24 mouse cellular contexts compared by ENCODE assay signal in the genomic region with DNA sequence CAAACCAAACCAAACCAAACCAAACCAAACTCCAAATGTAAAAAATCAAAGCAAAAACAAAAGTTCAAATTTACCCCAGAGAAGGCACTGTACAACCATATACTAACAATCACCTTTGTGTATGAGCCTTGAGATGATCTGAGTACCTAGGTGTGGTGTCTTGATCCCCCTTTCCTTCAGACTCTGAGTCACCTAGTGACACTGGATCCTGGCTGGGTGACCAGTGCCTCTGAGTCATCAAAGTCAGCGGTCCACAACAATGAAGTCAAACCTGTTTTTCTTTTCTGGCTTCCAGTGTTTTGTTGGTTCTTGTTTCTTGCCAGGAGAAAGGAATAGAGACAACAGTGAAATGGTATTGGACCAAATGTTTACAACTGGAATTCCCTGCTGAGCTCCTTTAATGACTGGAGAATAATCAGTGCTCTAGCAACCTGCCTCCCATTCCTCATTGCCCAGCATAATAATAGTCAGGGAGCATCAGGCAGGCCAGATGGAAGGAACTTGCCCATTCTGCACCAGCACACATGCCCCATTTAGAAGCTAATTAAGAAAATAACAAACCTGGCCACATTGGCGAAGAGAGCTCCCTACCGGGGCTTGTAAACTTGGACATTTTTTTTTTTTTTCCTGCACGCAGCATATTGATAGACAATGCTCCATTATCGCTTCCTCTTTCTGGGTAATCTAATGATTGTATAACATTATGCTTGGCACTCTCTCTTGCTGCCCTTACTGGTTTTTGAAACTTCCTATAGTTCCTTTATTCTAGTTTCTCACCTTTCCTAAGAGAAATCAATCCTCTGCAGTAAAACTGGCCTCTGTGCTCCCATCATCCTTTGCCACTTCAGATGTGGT. TPM values are rescaled to one million over a fixed set of nuclear protein-coding genes. Genes with fewer than 3 reads are reported as not detected.
DNase-seq lines count a peak whose midpoint lies in the region; ATAC-seq and TF ChIP-seq lines count a peak whose summit lies in the region.
"Had no signal": no experiment of that assay in that cellular context is flagged by ENCODE, and none has a peak within 500 bp of the region (broad histone marks: within the 10 kb centered on the region; RNA-seq: fewer than 3 reads in every experiment).

No protein-coding gene starts in this region.

- H3K4me3 ChIP-seq in lung, postnatal 0 days (ENCODE audit: low read depth, low read length), result no peak overlapping the region
- no peak overlapping the region for H3K4me3 ChIP-seq in cerebellum, adult 2 months (replicated peaks; ENCODE audit: insufficient read depth, low read depth, low read length)
- H3K4me3 ChIP-seq in neural tube, embryonic 14.5 days (ENCODE audit: low read depth, low read length), result no peak overlapping the region
- H3K4me3 ChIP-seq: embryonic facial prominence, embryonic 15.5 days; intestine, embryonic 15.5 days; limb, embryonic 13.5 days; midbrain, embryonic 12.5 days had no signal

- peak; percentile 91 for ATAC-seq in cerebellum, adult (ENCODE audit: insufficient number of reproducible peaks, low FRiP score, low TSS enrichment)
- ATAC-seq in lung, postnatal 0 days, result no peak
- ATAC-seq in neural tube, embryonic 14.5 days (ENCODE audit: low read depth), result peak; percentile 72; the same call in 1 of the 2 replicates
- ATAC-seq: intestine, embryonic 15.5 days had no signal

- H3K27me3 ChIP-seq in lung, postnatal 0 days (replicated peaks; ENCODE audit: insufficient read depth, low read length), result no peaks in the 10 kb centered on the region
- no peaks in the 10 kb centered on the region for H3K27me3 ChIP-seq in cerebellum, adult 2 months (ENCODE audit: control insufficient read depth, insufficient read depth, low read length)
- H3K27me3 ChIP-seq in neural tube, embryonic 14.5 days (ENCODE audit: control insufficient read depth, insufficient read depth, low read length), result no peaks in the 10 kb centered on the region
- H3K27me3 ChIP-seq: embryonic facial prominence, embryonic 15.5 days; intestine, embryonic 15.5 days; limb, embryonic 13.5 days; midbrain, embryonic 12.5 days had no signal

- WGBS in lung, postnatal 0 days, result 73% methylated on average over 5 of the region's 5 CpGs
- WGBS in cerebellum, adult 2 months, result 13% methylated on average over 5 of the region's 5 CpGs
- WGBS in neural tube, embryonic 14.5 days, result 48% methylated on average over 5 of the region's 5 CpGs

- H3K27ac ChIP-seq in lung, postnatal 0 days (ENCODE audit: low read length), result no peak overlapping the region
- peak overlapping the region; percentile 81 for H3K27ac ChIP-seq in cerebellum, adult 2 months (ENCODE audit: insufficient read depth, low read length)
- H3K27ac ChIP-seq in neural tube, embryonic 14.5 days (ENCODE audit: low read depth, low read length), result no peak overlapping the region
- H3K27ac ChIP-seq: embryonic facial prominence, embryonic 15.5 days; intestine, embryonic 15.5 days; limb, embryonic 13.5 days; midbrain, embryonic 12.5 days had no signal

- no peak overlapping the region for H3K4me2 ChIP-seq in lung, postnatal 0 days (replicated peaks; ENCODE audit: low read depth, low read length)
- no peak overlapping the region for H3K4me2 ChIP-seq in neural tube, embryonic 14.5 days (ENCODE audit: low read depth, low read length)
- H3K4me2 ChIP-seq: embryonic facial prominence, embryonic 15.5 days; intestine, embryonic 15.5 days; limb, embryonic 13.5 days; midbrain, embryonic 12.5 days had no signal

- no peak for DNase-seq in cerebellum, postnatal 4 days (ENCODE audit: low spot score in 2 of 2)
- peak; percentile 16 for DNase-seq in lung, postnatal 0 days (ENCODE audit: low spot score)
- DNase-seq in lung, postnatal 10 days, result no peak
- DNase-seq in cerebellum, adult 2 months, result peak; percentile 57 to 82
- no peak for DNase-seq in gastrocnemius, postnatal 25 days
- no peak for DNase-seq in frontal cortex, postnatal 25 days (ENCODE audit: low spot score in 2 of 2)
- DNase-seq: heart, adult 18-20 months; heart, postnatal 10 days; kidney, postnatal 14 days; lung, postnatal 4 days had no signal

- TF ChIP-seq CTCF in lung, postnatal 0 days (IDR thresholded peaks at IDR 0.05), result no peak
- TF ChIP-seq CTCF in cerebellum, adult 2 months (IDR thresholded peaks at IDR 0.05; ENCODE audit: borderline replicate concordance, insufficient read depth, low read depth, low read length), result no peak

- H3K4me1 ChIP-seq in lung, postnatal 0 days (ENCODE audit: insufficient read depth, low read depth, low read length), result no peaks in the 10 kb centered on the region
- peaks cover 12% of the 10 kb centered on the region for H3K4me1 ChIP-seq in cerebellum, adult 2 months (ENCODE audit: control insufficient read depth, insufficient read depth, low read length)
- H3K4me1 ChIP-seq in neural tube, embryonic 14.5 days (ENCODE audit: control insufficient read depth, insufficient read depth, low read length), result no peaks in the 10 kb centered on the region
- H3K4me1 ChIP-seq: embryonic facial prominence, embryonic 15.5 days; limb, embryonic 13.5 days; midbrain, embryonic 12.5 days had no signal

- no peak overlapping the region for H3K9ac ChIP-seq in lung, postnatal 0 days (replicated peaks; ENCODE audit: low read depth)
- no peak overlapping the region for H3K9ac ChIP-seq in neural tube, embryonic 14.5 days (replicated peaks; ENCODE audit: low read depth, low read length)
- H3K9ac ChIP-seq: embryonic facial prominence, embryonic 15.5 days; intestine, embryonic 15.5 days; limb, embryonic 13.5 days; midbrain, embryonic 12.5 days had no signal

- TF ChIP-seq POLR2A in cerebellum, adult 2 months (IDR thresholded peaks at IDR 0.05; ENCODE audit: borderline replicate concordance, insufficient read depth, low read length), result no peak

- no peaks in the 10 kb centered on the region for H3K36me3 ChIP-seq in lung, postnatal 0 days (ENCODE audit: insufficient read depth, low read length)
- no peaks in the 10 kb centered on the region for H3K36me3 ChIP-seq in neural tube, embryonic 14.5 days (ENCODE audit: control insufficient read depth, insufficient read depth, low read length)
- H3K36me3 ChIP-seq: embryonic facial prominence, embryonic 15.5 days; intestine, embryonic 15.5 days; limb, embryonic 13.5 days; midbrain, embryonic 12.5 days had no signal

- TF ChIP-seq EP300 in lung, postnatal 0 days (IDR thresholded peaks at IDR 0.05), result no peak

- H3K9me3 ChIP-seq in lung, postnatal 0 days (ENCODE audit: low read length), result no peaks in the 10 kb centered on the region
- no peaks in the 10 kb centered on the region for H3K9me3 ChIP-seq in neural tube, embryonic 14.5 days (ENCODE audit: control insufficient read depth, low read length)
- H3K9me3 ChIP-seq: embryonic facial prominence, embryonic 15.5 days; intestine, embryonic 15.5 days; limb, embryonic 13.5 days; midbrain, embryonic 12.5 days had no signal

RNA-seq across cellular contexts. Expression of a gene that starts 15.7 kb away (rescaled TPM):
- not detected in 2 replicates for polyA plus RNA-seq in lung, postnatal 0 days (2015; fragmentation: Nextera tagmentation; extraction: Ambion mirVana)
- not detected in 2 replicates for polyA plus RNA-seq in cerebellum, adult 2 months (2012; rRNA removed)
- 0.39 TPM in 1 of 2 replicates, not detected in the other for polyA plus RNA-seq in neural tube, embryonic 14.5 days (2014; fragmentation: Nextera tagmentation; extraction: Ambion mirVana)
- total RNA-seq in gastrocnemius, postnatal 25 days (2021), result not detected
- total RNA-seq: adrenal gland, postnatal 36 days; heart, adult 18-20 months; heart, postnatal 10 days; left cerebral cortex, adult 18-20 months had no signal
- polyA plus RNA-seq: cortical plate, adult 2 months; embryonic facial prominence, embryonic 15.5 days; frontal cortex, adult 2 months; intestine, embryonic 15.5 days; limb, embryonic 13.5 days; neural tube, embryonic 11.5 days; small intestine, adult 2 months; testis, adult 2 months; urinary bladder, adult 2 months had no signal

RNA-seq across cellular contexts. Expression of a gene that starts 31.6 kb away (rescaled TPM):
- polyA plus RNA-seq in lung, postnatal 0 days (2015; fragmentation: Nextera tagmentation; extraction: Ambion mirVana), result 0.67 and 1.2 TPM in 2 replicates
- 20.1 and 22.7 TPM in 2 replicates for polyA plus RNA-seq in cerebellum, adult 2 months (2012; rRNA removed)
- polyA plus RNA-seq in neural tube, embryonic 14.5 days (2014; fragmentation: Nextera tagmentation; extraction: Ambion mirVana), result 7.3 TPM in 2 replicates
- total RNA-seq in gastrocnemius, postnatal 25 days (2021), result 1 to 10 TPM; 3.8 TPM

RNA-seq across cellular contexts. Expression of a gene that starts 41.3 kb away (rescaled TPM):
- 0.54 and 1.00 TPM in 2 replicates for polyA plus RNA-seq in lung, postnatal 0 days (2015; fragmentation: Nextera tagmentation; extraction: Ambion mirVana)
- polyA plus RNA-seq in cerebellum, adult 2 months (2012; rRNA removed), result 5.0 and 5.5 TPM in 2 replicates
- polyA plus RNA-seq in neural tube, embryonic 14.5 days (2014; fragmentation: Nextera tagmentation; extraction: Ambion mirVana), result 2.5 and 3.6 TPM in 2 replicates
- total RNA-seq in gastrocnemius, postnatal 25 days (2021), result under 1 TPM; 0.20 to 0.24 TPM

RNA-seq across cellular contexts. Expression of a gene that starts 42.6 kb away (rescaled TPM):
- not detected in 2 replicates for polyA plus RNA-seq in lung, postnatal 0 days (2015; fragmentation: Nextera tagmentation; extraction: Ambion mirVana)
- 1.0 and 1.4 TPM in 2 replicates for polyA plus RNA-seq in cerebellum, adult 2 months (2012; rRNA removed)
- not detected in 2 replicates for polyA plus RNA-seq in neural tube, embryonic 14.5 days (2014; fragmentation: Nextera tagmentation; extraction: Ambion mirVana)
- not detected for total RNA-seq in gastrocnemius, postnatal 25 days (2021)
- total RNA-seq: left cerebral cortex, adult 18-20 months had no signal
- polyA plus RNA-seq: embryonic facial prominence, embryonic 15.5 days; intestine, embryonic 15.5 days; midbrain, embryonic 12.5 days; neural tube, embryonic 11.5 days had no signal

Comparison
In these comparisons a context has a peak if more than half of its experiments do, and no peak if none do; other contexts are left out.
1. DNase-seq: peak in lung, postnatal 0 days (single experiment) and cerebellum, adult 2 months (2 of 2); none in cerebellum, postnatal 4 days (0 of 2), lung, postnatal 10 days (single experiment), gastrocnemius, postnatal 25 days (single experiment) and frontal cortex, postnatal 25 days (0 of 2).